Mouse (Mus musculus) ovary, postnatal 36 days (tissue): ENCODE measurements around the gene Pak7.
A peak's percentile ranks its signal among the peaks of the same experiment; 100 is the strongest.

Source experiments
- DNase-seq: peaks from one replicate; pipeline ENCODE4 v3.0.0; 2022; ENCODE audit warnings: low spot score, mixed read lengths

The Pak7 gene

DNA sequence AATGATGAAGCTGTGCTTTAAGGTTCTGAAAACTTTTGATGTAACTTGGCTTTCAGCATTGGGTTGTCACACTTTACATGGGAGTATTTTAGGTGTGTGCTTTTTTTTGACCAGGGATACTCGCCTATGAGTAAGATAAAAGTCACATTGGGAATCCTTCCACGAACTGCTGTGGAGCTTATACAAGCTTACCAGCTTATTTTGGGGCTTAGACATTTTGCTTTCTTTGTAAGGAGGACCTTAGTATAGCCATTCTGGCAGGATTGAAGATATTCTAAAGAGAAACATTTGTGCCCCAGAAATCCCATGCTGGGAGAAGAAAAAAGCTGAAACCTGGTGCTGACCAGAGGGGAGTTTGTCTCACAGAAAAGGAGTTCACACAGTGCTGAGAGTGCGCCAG, 212.7 kb downstream of the Pak7 start:
- DNase-seq, result no peak

DNA sequence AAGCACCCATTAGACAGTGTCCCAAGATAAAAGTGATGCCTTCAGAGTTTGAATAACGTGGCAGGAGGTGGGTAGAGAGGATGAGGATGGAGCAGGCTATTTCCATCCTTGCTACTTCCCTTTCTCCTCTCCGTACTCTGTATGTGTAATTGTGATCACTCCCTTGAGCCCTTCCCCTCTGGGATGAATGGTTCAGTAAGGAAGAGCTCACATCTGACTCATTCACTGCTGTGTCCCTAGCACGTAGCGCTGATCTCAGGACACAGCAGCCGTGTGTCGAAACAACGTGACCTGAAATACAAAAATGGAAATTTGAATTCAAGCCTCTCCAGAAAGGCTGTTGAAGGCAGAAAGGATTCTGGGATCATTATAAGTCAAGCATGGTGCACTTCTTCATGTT, 237.0 kb downstream of the Pak7 start:
- DNase-seq, result no peak

DNA sequence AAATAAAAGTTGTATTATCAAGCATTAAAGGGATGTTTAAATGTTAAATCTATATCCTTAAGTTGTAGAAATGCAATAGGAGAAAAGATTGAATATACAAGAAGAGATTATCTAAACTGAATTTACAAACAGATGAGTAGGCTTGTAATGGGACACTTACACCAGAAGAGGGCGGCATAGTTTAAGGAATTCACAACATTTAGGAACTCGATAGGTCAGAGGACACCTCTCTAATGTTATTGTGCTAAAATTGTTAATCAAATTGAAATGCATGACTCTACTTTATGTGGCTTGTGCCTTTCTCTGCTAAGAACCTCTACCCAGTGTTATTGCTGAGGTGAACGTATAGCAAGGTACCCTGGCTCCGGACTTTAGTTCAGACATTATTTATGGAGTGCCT, 238.2 kb downstream of the Pak7 start:
- no peak for DNase-seq

DNA sequence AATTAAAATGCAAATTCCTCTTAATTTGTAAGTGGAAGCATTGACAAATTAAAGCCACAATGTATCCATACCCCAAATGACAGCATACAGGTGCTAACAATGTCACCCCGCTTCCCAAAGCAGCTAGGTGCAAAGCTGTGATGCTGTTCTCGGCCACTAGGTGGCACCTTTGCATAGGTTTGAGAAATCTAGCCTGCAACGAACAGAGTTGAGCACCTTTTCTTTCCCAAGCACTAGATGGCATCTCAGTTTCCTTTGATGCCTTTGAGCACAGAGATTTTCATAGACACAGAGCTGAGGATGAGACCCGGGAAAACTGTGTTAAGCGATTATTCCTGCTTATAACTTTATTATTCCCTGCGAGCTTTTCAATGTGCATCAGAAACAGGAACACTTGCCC, 238.8 kb downstream of the Pak7 start:
- DNase-seq, result peak; percentile 68

DNA sequence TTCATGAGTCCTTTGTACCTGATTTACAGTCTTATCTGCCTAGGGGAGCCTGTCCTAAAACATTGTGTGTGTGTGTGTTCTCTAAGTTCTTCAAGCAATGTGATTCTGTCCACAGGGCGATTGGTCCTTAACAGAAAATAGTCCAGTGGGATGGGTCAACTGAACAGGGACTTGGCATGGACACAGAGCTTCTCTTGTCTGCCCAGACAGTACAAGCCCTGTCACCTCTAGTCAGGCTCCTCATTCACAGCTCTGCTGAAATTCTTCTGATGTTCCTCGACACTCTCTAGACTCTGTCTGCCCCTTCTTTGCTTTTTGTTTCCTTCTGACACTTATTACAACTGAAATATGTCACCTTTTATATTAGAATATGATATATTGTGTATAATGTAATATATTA, 247.0 kb downstream of the Pak7 start:
- DNase-seq, result no peak

DNA sequence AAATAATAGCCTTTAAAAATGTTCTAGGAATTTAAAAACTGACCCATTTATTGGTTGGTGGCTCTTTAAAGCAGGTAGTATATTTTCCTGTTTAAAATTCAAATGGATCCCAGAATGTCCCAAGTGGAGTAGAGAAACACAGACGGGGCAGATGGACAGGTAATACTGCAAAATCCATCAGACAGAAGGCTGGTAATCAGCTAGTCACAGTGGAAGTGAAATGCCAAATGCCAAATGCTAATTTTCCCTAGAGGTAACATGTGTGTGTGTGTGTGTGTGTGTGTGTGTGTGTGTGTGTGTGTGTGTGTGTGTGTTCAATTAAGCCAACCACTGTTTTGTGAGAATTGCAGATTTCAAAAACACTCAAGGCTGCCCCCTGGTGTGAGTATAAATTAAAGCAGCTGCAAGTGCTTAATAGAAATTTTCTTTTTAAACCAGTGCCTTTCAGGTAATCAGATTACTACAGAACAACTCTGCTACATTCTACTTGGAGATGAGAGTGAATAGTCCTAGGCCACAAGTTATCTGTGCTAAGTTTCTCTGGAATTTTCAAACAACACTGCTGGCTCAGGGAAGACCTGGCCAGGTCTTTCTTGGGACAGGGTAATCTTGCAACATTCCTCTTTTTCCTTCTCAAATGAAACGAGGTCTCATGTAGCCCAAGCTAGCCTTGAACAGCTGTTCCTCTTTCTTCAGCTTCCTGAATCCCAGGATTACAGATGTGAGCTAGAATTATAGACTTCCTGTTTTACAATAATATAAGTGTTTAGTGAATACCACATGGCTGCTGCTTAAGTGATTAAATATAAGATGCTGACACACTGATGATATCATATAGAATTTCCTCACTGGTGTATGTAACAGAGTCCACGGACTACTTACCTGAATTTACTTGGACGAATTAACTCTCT, 248.4 kb downstream of the Pak7 start:
- DNase-seq, result no peak

DNA sequence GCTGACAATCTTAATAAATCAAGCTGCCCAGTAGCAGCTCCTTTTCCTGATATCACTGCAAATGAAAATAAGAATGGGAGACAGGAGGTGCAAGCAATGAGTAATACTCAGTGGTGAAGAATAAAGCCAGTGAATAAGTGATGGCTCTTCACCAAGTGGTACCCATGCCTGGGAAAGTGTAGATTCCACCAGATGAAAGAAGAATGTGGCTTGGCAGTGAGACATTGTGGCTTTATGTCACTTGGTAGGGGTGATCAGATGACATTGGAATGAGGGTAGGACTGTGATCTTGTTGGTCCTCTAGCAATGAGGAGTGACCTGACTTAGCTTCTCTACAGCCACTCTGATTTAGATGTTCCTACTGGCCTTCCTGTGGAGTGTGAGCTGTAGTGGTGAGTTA, 249.3 kb downstream of the Pak7 start:
- no peak for DNase-seq

DNA sequence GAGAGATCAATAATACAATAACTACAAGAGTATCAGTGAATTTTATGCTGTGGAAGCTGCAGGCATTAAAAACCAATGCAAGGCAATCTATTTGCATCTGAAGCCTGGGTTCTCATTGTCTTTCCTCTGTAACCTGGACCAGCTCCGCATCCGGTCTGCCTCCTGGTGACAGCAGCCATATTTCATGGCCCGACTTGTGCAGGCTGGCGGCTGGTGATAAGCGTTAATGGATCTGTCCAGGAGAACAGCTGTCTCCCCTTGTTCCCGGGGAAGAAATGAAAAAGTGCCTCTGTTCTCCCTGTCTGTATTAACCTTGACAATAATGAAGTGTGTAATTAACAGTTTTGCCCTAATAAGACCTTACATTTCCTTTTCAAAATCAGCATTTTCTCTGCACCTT, 265.9 kb downstream of the Pak7 start:
- no peak for DNase-seq

DNA sequence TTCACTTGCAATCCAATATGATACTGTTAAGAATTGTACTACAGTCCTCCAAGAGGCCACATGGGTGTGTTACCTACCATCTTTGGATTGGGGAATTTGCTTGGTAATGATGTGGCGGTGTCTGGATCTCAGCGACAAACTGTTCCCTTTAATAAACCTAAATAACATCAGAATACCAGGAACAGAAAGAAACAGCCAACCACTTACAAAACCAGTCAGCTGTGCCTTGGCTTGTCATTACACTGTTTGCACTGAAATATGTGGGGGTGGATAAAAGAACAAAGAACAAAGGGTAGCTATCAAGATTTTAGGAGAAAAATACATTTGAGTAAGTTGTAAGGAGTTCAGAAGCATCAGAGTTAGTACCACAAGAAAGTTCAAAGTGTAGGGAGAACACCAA, 269.8 kb downstream of the Pak7 start:
- DNase-seq, result no peak

DNA sequence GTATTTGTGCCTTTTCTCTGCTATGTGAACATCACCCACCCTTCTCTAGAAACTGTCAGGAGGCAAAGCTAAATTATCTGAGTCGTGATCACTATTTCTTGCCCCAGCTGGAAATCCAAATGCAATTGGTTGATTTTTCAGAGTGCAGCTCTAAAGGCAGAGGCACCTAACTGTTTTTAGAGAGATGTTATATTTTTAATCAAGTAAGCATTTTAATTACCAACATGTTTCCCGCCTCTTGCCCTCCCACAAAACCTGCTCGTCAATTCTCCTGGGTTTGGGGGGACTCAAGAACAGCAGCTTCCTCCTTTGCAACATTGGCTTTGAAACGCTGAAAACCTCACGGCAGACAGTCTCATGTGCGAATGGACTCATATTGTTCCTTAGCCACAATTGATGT, 274.4 kb downstream of the Pak7 start:
- DNase-seq, result no peak

DNA sequence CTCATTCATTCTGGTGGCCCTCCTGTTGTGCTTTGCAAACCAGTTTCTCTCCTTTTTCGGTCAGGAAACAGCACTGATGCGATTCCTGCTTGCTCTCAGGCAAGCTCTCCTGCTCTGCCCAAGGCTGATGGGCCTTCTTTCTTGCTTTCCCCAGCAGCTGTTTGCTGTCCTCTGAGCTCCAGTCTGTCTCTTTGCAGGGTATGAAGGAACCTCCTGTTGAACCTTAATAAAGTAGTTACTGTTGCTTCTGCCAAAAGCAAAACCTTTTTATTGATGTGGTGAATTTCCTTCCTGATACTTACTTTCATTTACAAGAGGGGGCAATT, 278.8 kb downstream of the Pak7 start:
- DNase-seq, result no peak

DNA sequence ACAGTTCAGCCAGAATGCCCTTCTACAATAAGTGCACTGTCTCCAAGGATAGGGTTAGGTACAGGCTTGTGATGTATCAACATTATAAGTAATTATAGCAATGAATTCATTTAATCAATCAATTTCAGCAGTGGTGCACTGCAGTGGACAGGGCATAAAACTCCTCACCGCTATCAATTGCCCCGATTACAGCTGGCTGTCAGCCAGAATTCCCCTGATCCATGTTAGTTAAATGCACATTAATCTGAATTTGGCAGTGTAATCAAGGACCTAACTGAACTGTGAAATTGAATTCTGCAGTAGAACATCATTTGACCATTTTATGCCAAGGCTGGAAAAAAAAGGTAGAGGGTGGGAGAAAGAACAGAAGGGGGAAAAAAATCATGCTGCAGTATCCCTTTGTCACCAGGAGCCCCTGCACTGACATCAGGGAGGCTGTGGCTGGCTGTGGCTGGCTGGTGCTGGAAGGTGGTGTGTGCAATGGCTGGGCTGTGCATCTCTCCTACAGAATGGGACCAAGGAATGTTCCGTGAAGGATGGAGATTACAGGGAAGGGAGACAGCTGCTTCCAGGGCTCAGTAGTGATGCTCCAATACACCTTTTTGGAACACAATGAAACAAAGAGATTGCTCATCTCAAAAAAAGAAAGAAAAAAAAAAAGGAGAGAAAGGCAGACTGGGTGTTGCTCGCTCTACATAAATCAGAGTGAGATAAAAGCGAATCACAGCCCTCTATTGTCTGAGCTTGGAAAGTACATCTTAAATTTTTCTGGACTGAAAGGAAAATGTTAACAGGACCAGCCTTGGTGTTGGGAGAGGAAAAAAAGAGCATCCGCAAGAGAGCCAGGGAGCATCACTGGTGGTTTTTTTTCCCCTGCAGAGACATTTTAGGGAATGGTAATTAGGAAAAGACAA, 279.4 kb downstream of the Pak7 start:
- DNase-seq, result no peak

DNA sequence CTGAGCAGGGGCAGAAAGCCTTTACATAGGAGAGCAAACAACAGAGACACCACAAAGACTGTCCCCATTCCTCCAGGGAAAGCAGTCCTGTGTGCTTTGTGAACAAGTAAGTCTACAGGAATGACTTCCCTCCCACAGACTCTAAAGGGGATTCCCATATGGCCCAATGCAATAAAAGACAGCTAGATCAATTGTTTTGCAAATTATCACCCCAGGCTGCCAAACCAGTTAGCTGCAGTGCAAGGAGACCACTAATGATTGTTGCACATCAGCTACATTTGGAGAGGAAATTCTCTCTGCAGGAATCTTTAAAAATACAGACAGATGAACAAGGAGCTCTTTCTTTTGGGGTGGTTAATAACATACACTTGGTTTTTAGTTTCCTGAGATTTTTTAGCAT, 280.2 kb downstream of the Pak7 start:
- no peak for DNase-seq

DNA sequence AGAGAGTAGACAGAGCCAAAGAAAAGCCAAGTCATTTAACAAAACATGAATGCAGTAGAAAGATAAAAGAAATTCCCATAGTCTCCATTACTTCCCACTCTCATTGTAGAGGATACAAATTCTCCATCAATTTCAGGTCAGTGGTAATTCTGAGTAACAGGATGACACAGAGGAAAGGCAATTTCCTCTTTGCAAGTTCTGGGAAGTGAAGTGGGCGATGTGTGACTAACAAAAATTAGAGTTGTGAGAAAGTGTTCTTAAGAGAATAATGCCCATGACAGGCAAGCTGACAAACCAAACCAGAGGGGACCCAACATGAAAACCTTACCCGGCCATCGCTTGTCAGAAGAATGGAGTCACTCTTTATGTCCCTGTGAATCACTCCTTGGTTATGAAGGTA, 290.6 kb downstream of the Pak7 start:
- DNase-seq, result no peak

DNA sequence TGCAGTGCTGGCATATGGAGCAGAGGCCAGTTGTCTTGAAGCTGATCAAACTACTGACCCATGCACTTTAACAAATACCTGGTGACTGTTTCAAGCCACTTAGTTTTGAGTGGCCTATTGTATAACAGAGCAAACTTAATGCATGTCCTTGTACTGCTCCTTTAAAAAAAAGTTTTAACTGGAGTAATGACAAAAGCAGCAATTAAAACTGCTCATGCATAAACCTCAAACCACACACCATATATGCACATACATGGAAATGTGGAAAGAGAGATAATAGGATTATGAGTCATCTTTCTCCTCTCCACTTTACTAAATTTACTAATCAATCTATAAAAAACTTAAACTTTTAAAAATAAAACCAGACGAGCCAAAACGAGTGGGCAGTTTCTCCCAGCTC, 291.8 kb downstream of the Pak7 start:
- no peak for DNase-seq

DNA sequence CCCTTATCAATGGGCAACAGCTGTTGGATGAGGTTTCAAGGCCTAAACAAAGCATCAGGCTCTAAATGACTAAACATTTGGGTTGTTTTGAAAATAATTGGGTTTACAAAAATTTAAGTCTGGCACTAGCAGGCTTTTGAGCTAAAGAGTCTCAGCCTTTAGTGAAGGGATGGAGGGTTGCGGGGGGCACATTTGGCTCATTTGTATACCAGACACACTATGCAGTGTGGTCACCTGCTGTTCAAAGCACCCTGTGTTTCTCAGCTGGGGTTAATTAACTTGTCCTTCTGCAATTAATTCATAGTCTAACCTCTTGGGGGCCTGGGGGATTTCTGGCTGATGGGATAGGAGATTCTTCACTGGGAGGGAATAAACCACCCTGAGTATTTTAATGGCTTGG, 323.4 kb downstream of the Pak7 start:
- no peak for DNase-seq

DNA sequence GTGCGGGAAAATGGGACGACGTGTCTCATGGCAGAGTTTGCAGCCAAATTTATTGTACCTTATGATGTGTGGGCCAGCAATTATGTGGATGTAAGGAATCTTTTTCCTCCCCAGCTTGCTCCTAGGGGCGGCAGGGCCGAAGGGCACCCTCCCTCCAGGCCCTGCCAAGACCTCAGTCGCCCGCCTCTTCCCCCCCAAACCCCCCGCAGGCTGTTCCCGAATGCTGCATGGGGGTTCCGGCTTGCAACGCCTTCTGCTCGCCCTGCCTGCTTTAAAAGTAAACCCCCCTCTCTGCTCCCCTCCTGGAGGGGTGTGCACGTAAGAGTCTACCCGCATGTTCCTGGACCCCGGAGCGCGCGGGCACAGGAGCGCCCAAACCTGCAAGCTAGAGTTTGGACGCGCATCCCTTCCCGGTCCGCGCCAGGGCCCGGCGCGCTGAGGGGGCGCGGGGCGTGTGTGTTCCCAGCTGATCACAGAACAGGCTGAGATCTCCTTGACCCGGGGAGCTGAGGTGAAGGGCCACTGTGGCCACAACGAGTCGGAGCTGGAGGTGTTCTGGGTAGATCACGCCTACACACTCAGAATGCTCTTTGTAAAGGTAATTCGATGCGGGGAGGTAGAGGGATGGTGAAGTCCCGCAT, 328.6 kb downstream of the Pak7 start:
- DNase-seq, result no peak

DNA sequence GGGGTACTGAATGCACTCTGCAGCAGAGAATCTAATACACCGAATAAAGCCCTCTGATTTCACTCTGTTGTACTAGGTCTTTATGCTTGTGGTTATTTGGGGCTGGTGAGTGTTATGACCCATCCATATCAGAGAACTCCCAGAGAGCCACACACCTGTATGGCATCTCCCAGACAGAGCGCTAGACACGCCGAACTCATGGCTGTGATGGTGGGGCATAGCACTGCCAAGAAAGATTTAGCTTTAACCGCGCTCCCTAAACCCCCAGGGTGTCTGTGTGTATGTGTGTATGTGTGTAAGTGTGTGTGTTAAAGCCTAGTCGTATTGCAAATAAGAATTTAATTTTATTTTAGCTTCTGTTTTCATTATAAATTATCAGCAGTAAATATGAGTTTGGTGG, 329.4 kb downstream of the Pak7 start:
- DNase-seq, result no peak

DNA sequence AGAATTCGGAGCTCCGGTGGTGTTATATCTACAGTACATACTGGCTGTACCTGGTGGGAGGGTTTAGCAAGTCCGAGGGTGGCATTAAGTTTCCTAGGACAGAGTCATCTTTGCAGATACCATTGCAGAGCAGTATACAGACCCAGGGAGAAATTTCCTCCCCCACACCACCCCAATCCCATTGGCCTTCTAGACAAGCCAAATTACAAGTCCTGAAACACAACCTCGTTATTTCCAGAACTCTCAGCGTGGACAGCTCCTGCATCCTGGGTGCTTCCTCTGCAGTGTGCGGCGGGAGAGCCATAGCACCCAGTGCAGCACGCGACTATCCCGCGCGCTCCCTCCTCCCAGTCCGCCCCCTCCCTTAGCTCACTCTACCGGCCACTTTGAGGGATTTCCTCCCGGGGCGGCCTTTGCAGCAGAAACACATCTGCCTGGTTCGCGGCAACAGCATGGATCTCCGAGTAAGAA, 329.9 kb downstream of the Pak7 start:
- peak; percentile 10 for DNase-seq

DNA sequence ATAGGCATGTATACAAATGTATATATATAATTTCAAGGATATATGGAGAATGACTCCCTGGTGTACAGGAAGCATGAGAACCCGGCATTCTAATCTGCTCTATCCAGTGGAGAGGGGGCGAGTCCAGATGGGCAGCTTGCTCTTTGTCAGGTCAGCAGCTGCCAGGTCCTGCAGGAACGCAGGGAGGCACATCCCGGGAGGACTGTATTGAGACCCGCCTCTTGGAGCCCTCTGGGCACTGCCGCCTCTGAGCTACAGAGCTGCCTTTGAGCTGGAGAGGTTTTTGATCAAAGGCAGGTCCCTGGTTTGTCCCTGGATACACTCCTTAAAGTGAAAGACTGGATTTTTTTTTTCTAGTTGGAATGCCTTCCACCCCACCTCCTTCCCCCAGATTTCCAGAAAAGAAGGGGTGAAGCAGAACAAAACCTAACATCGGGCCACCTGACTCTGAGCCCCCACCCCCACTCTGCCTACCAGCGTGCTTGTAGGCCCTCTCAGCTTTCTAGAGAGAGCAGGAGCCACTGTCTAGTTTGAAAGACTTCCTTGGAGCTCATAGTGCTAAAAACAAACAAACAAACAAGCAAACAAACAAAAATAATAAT, 336.0 kb downstream of the Pak7 start, which contains the start of gene Lamp5:
Gene Lamp5 (plus strand): TSS at position 552 of the 602 bp plus-strand sequence.
- no peak for DNase-seq

DNA sequence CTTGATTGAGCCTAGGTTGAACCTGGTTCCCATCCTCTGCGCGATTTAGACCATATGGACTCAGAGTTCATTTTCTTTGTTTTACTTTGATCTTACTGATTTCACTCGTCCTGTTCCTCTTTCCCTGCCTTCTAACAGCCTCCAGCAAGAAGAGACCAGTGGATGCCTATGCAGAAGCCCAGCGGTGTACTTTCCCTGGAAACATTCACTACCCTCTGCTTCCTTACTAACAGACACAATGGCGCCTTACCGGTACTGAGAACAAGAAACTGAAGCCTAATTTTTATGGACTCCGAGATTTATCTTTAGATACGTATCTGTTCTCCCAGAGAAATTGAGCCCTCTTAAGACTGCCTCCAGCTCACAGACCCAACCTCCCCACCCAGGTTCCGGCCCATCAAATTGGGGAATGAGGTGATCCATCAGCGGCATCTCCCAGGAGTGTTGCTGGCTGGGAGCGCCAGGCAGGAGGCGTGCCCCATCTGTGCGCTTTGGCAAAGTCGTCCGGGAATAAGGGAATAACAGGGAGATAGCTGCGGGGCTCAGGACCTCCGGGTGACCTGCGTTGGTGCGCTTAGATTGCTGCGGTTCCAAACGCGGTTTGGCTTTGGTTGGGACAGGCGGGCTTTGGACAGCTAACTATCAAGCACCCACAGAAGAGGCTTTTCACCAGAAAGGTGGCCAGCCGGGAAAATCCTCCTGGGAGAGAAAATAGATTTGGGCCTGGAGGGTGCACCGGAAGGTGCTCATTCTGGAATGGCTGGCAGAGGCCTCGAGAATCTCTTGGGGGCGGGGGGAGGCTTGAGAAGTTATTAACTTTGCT, 336.8 kb downstream of the Pak7 start:
- DNase-seq, result no peak
